Mouse (Mus musculus) right cerebral cortex, postnatal 4 days (tissue): ENCODE data around the gene Slc43a2.
"Not testable (repeated sequence)": the region's sequence is repeated elsewhere in the genome, so short reads cannot be mapped to it uniquely, and the experiment has no call there.

ENCODE experiments used
- DNase-seq: peaks from one replicate; pipeline ENCODE4 v3.0.0-alpha.2; 2022

Slc43a2 gene

GRCm38 (mm10) chr11:75574378-75575123 lies 43.1 kb downstream of the Slc43a2 start:
- no peak for DNase-seq

- no peak for DNase-seq
These were observed 44.1 kb downstream of the Slc43a2 start for GRCm38 (mm10) chr11:75575560-75576123.

GRCm38 (mm10) chr11:75578609-75579008 lies 47.1 kb downstream of the Slc43a2 start:
- no peak for DNase-seq

- DNase-seq: no peak
These were observed 50.1 kb downstream of the Slc43a2 start for GRCm38 (mm10) chr11:75581495-75582149.

- DNase-seq: no peak
These were observed 52.0 kb downstream of the Slc43a2 start for GRCm38 (mm10) chr11:75583521-75583920.

GRCm38 (mm10) chr11:75585061-75585460 lies 53.6 kb downstream of the Slc43a2 start:
- no peak for DNase-seq

- no peak for DNase-seq
These were observed 54.5 kb downstream of the Slc43a2 start for GRCm38 (mm10) chr11:75585978-75586377.

GRCm38 (mm10) chr11:75586963-75587362 lies 55.5 kb downstream of the Slc43a2 start:
- no peak for DNase-seq

GRCm38 (mm10) chr11:75587493-75588284 lies 56.2 kb downstream of the Slc43a2 start, which contains the start of gene Pitpna:
TSS of gene Pitpna (plus strand) at chr11:75588097.
- peak; percentile 94 for DNase-seq

- no peak for DNase-seq
These were observed 56.9 kb downstream of the Slc43a2 start for GRCm38 (mm10) chr11:75588285-75588941.

- no peak for DNase-seq
These were observed 61.1 kb downstream of the Slc43a2 start for GRCm38 (mm10) chr11:75592612-75593011.

- DNase-seq: no peak
These were observed 62.9 kb downstream of the Slc43a2 start for GRCm38 (mm10) chr11:75594431-75594830.

- no peak for DNase-seq
These were observed 63.9 kb downstream of the Slc43a2 start for GRCm38 (mm10) chr11:75595404-75595803.

- DNase-seq: no peak
These were observed 64.3 kb downstream of the Slc43a2 start for GRCm38 (mm10) chr11:75595816-75596215.

- DNase-seq: no peak
These were observed 65.3 kb downstream of the Slc43a2 start for GRCm38 (mm10) chr11:75596726-75597255.

GRCm38 (mm10) chr11:75598004-75598403 lies 66.5 kb downstream of the Slc43a2 start:
- no peak for DNase-seq

GRCm38 (mm10) chr11:75599802-75600201 lies 68.3 kb downstream of the Slc43a2 start:
- DNase-seq: not testable (repeated sequence)

GRCm38 (mm10) chr11:75604826-75605225 lies 73.3 kb downstream of the Slc43a2 start:
- DNase-seq: no peak

- DNase-seq: no peak
These were observed 73.8 kb downstream of the Slc43a2 start for GRCm38 (mm10) chr11:75605318-75605717.

- DNase-seq: no peak
These were observed 77.3 kb downstream of the Slc43a2 start for GRCm38 (mm10) chr11:75608776-75609175.

- no peak for DNase-seq
These were observed 78.5 kb downstream of the Slc43a2 start for GRCm38 (mm10) chr11:75610021-75610420.

- no peak for DNase-seq
These were observed 83.3 kb downstream of the Slc43a2 start for GRCm38 (mm10) chr11:75614769-75615168.
